Mouse (Mus musculus): ENCODE measurements around the gene Smim26.

- TF ChIP-seq CTCF (IDR thresholded peaks at IDR 0.05; ENCODE audit: extremely low read depth, insufficient read depth, low read length) (no peak), POLR2A (IDR thresholded peaks at IDR 0.05; ENCODE audit: extremely low read depth, insufficient read depth, low read length) (no peak)
These were observed 38.5 kb upstream of the Smim26 start for GRCm38 (mm10) chr2:144555286-144555819.
